Mouse (Mus musculus) adrenal gland, adult 18-20 months (tissue): ENCODE measurements around the gene Astn2. TPM values are rescaled to one million over a fixed set of nuclear protein-coding genes. Genes with fewer than 3 reads are reported as not detected.

Experiments used
- DNase-seq, 2 experiments: peaks; one replicate each; pipeline ENCODE4 v3.0.0; 2021 to 2022; ENCODE audit warnings: low spot score in 2 of 2
- total RNA-seq, 2 experiments: library from RNA; stranded (reverse); gene quantifications; 1 replicate in 1 of 2; 2 replicates in 1 of 2; pipeline ENCODE4 v1.2.3; 2021

The Astn2 gene
- total RNA-seq, 2 experiments from 2014 or later = 1.3 to 1.8 TPM

DNA sequence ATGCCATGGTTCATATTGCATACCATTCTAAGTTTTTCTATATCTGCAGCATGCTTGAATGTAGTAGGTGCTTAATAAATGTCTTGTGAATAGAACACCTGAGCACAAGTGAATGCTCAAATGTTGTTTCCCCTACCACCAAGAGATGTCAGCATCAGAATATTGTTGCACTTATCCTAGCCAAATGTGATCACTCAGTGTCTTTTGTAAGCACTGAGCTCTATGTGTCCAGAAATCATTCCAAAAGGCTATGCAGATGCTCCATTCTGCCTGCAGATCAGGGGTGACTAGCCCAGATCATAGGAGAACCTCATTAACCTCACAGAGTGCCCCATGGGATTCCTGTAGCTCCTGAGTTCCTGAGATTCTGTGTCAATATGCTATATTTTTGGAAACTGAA lies 401.5 kb downstream of the Astn2 start:
- no peak for DNase-seq

DNA sequence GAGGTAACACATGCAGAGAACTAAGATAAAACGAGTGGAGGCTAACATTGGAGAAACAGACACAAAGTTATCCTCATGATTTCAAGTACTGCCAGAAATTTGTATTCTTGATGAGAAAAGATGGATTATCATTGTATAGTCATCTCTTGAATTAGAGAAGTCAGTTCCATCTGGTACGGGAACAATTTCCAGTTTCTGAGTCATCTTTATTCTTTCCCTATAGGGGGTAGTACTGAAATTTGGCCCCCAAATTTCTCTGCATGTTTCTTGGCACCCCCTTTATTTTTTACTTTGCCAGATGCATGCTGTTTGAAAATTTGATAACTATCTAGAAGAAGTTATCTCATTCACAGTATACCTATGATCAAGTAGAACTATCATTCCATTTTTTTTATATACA lies 420.8 kb downstream of the Astn2 start:
- DNase-seq = no peak

DNA sequence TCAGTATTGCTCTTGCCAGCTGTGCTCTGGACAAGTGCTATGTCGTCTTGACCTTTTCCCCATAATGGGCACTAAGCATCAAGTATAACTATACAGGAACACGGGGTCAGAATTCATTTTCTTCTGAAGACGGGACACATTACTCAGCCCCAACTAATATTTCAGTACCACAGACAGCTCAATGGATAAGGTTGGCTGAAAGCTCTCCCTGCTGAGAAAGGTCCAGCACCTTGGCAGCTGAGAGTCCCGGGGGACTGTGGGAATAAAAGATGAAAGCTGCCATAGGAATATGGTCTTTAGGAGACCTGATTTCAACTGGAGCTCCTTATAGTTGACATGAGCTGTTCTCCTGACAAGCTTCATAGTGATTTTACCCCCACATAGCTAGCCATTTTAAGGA lies 421.5 kb downstream of the Astn2 start:
- no peak for DNase-seq

DNA sequence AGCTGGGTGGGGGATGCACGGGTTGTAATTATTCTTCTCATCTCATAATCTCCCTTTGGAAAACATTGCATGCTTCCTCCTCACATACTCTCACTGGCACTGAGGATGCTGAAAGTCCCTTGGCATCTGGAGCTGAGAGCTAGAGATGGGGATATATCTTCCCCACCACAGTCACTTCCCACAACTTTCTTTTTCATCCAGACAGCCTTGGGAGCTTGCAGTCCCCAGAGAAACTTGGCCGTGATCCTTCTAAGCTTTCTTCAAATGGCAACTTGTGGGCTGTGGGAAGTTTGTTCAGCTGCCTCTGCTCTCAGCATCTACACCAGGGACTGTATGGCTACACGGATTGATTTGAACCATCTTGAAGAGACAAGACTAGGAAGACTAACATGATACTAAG lies 428.2 kb downstream of the Astn2 start:
- DNase-seq = no peak

DNA sequence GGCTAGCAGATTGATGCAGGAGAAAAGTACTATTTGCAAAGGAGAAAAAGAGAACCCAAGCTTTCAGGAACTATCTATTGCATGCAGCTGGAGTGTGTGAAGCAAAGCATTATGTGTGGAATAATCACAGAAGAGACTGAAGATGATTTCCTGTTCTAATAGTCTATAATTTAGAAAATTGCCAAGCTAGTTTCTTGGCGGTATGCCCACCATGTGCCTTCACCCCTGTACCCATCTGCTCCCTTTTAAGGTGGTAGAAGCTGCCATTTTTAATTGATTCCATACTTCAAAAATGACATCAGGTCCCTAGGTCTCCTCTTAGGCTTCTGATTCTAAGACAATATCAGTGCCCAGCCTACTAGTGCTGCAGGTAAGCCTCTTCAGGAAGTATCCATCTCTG lies 432.0 kb downstream of the Astn2 start:
- DNase-seq = no peak

DNA sequence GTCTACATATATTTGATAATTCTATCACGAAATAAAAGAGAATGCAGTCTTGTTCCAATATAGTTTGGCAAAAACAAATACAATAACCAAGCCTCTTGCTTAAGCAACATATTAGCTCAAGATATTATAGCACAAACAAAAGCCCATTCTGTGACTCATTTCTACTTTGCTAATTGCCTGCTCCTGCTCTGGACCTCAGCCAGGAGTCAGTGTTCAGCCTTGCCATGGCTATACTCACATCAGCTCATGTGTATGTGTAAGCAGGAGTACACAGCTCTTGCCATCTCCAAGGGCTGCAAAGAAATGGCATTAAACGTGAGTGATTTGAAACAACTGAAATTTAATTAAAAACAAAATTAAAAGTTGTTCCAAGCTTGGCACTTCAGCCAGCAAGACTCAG lies 435.1 kb downstream of the Astn2 start:
- DNase-seq = no peak

DNA sequence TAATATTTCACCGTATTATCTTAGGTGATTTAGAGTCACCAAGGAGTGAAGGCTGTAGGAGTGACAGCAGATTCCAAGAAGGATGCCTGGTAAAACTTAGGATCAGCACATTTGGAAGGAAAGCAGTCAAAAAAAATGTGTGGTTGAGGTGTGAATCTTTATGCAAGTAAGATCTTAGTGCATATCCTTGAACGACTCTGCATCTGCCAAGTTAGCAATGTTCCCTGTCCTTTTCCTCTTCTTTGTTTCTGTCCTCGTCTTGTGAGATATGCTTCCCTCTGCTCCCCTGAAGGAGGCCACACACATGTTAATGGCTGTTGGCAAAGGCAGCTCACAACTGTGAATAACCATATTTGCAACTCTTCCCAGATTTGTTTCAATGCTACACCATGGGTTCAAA lies 439.8 kb downstream of the Astn2 start:
- DNase-seq = no peak

DNA sequence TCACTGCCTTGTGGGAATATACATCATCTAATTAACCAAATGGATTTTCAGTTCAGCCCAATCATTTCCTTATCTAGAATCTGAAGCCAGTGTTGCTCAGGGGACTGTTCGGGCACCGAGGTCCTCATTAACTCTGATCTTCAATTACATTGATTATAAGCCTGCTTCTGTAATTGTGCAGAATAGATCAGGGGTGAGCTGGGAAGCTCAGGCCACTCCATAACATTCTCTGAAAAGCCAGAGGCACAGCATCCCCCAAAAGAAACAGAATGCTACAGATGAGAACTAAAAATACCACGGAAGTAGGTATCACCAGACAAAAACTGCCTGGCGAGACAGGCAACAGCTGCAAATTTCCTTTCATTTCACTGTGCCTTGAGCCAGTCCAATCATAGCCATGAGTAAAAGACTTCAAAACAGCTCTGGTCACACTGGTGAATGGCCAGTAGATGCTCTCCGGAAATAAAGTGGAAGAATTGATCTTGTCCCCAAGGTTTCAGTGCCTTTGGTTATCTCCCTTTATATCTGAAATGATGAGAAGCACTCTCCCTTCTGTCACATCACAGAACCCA lies 445.1 kb downstream of the Astn2 start:
- no peak for DNase-seq

DNA sequence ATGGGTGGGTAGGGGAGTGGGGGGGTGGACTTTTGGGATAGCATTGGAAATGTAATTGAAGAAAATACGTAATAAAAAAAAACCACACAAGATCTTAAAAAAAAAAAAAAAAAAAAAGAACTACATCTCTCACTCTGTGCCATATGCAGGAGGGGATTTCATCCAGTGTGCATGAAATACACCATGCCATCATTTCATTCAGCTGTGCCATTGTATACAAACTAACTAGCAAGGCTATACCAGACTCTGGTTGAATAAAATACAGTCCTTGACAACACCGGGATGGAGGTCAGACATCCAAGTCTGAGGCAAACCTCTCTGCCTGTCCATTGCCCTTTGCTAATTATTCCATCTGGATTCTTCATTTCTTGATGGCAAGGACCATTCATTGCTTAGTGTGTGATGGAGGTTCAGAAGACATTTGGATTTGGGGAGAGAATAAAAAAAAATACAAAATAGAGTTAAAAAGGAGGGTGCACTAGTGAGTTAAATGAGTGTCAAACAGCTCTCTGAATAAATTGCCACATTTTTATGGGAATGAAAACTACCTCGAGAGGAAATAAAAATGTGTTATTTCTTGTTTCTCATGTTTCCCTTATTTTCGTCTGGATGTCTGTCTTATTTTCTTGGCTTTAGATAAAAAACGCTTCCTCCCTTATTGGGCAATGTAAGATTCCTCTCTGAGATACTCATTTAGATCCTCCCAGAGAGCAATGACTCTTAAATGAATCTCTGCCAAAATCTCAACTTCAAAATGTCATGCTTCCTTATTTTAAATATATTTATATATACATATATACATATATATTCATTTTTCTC lies 445.8 kb downstream of the Astn2 start:
- DNase-seq = no peak

DNA sequence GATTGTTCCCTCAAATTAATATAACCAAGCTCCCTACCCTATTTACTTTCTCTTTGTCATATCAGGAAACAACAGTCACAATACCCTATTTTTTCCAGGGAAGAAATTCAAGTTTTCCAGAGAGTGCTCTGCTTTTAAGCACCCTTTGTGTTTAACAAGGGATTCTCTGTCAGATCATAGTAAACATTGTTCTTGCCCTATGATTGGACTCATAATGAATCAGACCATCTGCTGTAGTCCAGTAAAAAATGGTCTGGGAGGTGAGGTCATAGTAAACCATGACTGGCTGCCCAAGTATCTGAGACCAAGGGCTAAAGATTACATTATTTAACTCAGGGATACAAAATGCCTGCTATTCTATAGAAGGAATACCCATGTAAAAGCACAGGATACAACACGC lies 452.5 kb downstream of the Astn2 start:
- no peak for DNase-seq

DNA sequence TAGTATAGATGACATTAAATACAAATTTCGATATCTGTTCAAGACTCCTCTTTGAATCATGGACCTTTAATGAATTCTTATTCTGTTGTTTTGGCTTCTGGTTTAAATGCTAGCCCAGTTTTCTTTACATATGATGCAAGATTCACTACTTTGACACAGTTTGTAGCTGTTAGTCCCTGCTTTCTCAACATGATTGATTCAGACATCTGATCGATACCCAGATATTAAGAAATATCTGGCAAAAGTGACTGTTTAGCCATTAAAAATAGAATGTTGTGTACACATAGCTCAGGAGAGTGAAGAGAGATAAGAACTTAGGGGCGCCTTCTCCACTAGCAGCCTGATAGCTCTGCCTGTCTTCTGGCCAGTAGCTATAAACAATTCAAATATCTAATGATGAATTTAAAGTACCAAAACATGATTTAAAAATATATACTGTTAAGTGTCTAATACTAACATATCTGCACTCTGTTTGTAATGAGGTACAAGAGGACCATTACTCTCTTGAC lies 457.2 kb downstream of the Astn2 start:
- DNase-seq = no peak

DNA sequence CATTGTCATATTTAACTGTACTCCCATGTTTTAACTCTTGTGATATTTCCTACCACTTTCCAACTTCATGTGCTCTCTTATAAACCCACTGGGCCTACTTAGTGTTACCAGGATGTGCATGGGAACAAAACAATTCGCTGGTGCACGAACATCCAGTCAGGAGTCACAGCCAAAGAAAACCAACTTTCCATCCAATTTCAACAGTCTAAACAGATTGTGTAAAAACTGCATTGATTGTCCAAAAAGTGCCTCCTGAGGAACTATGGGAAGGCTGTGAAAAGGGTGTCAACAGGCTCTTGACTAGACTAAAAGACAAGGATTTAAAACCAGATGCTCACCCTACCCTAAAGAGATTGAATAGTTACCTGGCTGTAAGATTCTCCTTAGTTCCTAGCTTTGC lies 458.4 kb downstream of the Astn2 start:
- DNase-seq = no peak

DNA sequence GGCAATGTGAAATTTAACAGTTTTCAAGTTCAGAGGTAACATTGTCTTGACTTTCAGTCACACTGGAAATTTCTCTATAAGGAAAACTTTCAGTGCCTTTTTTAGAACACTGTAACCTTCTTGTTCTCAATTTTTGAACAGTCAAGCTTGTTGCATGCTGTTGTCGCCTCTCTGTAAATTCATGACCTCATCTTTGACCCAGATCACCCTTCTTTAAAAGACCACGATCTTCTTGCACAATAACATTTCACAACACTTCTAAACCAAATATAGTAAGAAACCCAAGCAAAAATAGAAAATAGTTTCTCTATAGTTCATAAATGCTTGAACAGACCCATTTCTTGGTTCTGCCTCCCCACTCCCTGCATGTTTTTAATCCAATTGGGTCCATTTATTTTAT lies 473.5 kb downstream of the Astn2 start:
- no peak for DNase-seq

DNA sequence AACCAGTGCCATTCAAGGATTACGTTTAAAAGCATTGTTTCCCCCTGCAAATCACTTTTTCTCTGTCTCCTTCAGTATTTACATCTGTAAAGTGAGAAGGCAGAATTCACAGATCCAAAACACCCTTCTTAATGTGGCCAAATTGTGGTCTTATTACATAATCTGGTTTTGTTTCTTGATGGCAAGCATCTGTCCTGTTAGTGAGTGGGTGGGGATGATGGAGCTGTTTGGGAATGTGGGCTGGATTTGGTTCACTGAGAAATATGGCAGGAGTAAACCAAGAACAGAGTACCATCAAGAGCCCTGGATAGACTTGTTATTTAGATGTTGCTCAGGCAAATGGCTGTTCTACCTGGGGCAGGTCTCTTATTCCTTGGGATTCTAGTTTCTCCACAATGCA lies 484.1 kb downstream of the Astn2 start:
- DNase-seq = no peak

DNA sequence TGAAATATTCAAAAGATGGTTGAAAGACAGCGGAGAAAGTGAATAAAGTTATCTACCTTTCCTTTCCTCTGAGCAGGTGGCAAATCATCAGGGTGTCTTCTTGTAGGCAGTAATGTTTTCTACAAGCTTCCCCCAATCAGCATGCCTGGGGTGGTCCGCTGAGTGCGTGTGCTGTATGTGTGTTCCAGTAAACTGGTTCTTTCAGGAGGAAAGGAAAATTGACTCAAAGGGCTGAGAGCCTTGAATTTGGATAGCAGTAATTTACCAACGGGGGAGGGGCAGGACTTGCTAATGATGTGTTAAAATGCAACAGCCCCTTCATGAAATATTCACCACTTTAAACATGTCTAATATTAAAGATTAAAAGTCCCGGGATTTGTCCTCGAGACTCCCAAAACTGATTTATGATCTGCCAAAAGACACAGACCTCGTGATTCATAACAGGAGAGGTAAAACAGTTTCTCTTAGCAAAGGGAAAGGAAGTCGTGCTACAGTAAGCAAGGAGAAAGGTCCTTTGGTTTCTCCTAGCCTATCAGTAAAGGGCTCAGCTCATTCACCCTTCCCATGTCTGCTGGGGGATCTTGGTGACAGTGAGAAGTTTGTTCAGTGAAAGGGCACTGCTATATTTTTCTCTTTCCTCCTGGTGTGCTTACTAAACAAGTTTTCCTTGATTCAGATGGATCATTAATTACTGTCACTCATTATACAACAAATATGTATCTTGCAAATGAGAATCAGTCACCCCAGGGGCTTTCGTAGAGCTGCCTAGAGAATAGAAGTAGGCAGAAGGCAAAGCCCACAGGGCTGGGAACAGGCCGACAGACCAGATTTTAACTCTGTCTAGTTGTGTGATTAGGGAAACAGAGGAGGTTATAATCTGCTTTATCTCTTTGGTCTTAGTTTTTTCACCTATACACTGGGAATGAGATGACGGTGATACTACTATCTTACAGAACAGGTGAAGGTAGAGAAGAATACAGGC lies 488.1 kb downstream of the Astn2 start:
- no peak for DNase-seq

DNA sequence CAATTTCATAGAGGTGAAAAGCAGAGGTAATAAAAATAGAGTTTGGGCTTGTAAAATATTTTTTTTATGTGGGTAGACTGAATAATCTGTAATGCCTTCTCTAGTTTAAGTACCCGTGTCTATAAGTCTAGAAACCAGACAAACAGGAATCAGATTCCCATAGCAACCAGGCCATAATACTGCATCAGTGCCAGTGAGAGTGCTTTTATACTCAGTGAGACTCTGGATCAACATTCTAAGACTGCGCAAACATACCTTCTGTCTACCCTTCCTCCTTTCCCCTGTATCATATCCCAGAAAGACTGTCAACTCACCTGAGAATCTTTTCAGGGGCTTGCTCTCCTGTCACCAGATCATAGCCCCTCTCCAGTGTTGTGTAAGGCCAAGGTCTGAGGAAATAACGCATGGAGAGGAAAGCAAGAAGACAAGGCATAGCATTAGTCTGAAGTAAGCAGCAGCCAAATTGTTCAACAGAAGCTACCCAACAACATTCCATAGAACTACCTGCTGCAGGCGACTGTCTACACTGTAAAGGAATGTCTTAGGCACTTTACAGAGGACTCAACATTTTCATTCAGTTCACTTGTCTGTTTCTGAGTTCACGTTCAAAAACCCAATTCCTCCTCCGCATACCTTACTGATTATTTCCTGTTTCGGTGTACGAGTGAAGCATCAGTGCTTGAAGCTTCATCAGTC lies 492.0 kb downstream of the Astn2 start:
- DNase-seq = no peak

DNA sequence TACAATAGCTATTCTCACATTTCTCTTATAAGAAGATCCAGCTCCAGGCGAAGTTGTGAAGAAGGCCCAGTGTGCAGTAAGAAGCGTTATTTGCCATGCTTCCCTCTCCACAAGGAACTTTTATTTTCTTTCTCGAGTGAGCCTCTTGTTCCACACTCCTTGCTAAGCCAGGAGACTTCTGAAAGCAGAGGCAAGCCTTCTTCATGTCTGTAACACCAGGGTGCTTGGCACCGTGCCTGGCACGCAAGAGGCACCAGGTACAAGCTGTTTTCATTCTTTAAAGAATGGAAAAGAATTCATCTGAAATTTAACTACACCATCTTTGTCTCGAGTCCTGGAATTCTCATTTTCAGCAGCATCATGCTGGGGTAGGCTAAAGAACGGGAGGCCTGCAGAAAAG lies 496.8 kb downstream of the Astn2 start:
- no peak for DNase-seq

DNA sequence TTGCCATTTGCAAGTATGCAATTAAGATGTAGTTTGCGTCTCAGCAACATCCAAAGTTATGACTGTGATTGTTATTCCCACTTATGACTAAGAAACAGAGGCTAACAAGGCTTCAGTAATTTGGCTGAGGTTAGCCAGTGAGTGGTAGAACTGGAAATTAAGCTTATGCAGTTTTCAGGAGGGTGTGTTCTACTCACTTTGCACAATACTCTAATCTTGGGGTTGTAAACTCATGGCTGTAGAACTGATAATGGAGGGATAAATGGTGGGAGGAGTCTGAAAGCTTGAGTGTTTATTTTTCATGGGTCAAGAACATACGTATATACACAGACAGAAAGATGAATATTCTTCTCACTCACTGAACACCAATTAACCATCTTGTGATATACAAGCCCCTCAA lies 499.4 kb downstream of the Astn2 start:
- no peak for DNase-seq

DNA sequence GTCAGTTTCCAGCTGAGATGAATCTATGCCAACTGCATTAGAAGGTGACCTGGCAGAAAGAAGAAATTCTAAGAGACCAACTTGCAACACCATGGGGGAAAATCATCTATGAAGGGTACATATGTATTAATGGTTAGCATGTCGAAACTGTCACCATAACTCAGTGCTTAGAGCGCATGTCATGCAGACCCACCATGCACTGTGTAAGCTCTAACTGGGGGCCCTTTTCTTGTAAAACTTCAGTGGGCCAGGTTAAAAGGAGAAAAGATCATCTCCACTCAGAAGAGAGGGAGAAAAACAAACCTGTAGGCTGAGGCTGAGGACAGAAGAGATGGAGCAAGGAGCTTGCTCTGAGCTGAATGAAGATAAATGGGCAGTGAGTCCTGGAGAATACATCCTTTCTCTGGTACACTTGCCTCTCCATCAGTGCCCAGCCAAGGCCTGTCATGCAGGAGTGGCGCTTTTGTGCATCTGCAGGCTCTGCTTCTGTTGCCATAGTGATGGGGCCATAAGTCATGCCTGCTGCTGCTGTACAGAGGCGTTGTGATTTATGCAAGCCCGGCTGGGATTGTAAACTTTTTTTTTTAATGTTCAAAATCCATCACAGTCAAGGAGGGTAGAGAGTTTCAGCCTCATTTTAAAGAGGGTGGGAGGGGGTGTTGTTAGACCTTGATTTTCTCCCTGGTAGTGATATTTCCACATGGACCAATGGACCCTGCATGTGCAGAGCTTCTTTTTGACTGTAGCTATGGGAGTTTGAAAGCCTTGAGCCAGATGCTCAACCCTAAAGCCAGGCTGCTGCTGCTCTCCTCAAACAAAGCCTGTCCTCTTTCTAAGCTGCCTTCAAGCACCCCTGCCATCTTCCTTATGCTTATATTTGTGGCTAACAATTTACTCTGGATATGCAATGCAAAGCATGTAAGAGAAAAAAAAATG lies 508.1 kb downstream of the Astn2 start:
- DNase-seq = no peak
